Mouse (Mus musculus): ENCODE data around the gene Vps45. TPM values are rescaled to one million over a fixed set of nuclear protein-coding genes. Genes with fewer than 3 reads are reported as not detected.
A peak's percentile ranks its signal among the peaks of the same experiment; 100 is the strongest.
"Not testable (repeated sequence)": the region's sequence is repeated elsewhere in the genome, so short reads cannot be mapped to it uniquely, and the experiment has no call there.

Vps45 gene
- polyA plus RNA-seq, 1 experiment from 2014 or later, result 33.6 TPM

DNA sequence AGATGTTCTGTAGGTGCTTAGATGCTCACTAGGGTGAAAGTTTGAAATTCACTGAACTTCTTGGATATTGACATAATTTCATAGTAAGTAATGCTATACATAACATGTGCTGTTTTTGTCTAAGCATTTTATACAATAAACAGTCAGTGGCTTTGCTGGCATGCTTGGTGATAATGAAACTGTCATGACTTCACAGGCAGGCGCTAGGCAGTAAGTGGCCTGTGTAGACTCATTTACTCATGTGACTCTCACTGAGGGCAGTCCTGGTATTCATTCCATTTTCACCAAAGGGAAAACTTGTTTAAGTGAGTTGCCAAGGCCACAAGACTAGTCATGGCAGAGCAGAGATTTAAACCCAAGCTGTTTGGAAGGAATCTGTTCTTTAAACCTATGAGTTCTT lies 89.0 kb downstream of the Vps45 start:
- 41% methylated on average over 1 of the region's 1 CpGs for WGBS
- H3K4me3 ChIP-seq, result no peak overlapping the region
- H3K36me3 ChIP-seq, result no peaks in the 10 kb centered on the region
- H3K4me2 ChIP-seq, result no peak overlapping the region
- H3K27me3 ChIP-seq (replicated peaks), result peaks cover 14% of the 10 kb centered on the region
- H3K9me3 ChIP-seq, result no peaks in the 10 kb centered on the region
- H3K9ac ChIP-seq, result no peak overlapping the region
- peaks cover 30% of the 10 kb centered on the region for H3K4me1 ChIP-seq
- peak overlapping the region; percentile 37 for H3K27ac ChIP-seq (replicated peaks)
- ATAC-seq (ENCODE audit: extremely low read depth, insufficient number of reproducible peaks, low FRiP score, low TSS enrichment), result no peak

GRCm38 (mm10) chr3:95965518-95966451 lies 92.5 kb downstream of the Vps45 start:
- 5% methylated on average over 7 of the region's 7 CpGs for WGBS
- H3K9me3 ChIP-seq, result no peaks in the 10 kb centered on the region
- no peaks in the 10 kb centered on the region for H3K27me3 ChIP-seq (replicated peaks)
- no peak for ATAC-seq (ENCODE audit: extremely low read depth, insufficient number of reproducible peaks, low FRiP score, low TSS enrichment)
- peak overlapping the region; percentile 58 for H3K4me2 ChIP-seq
- peaks cover 34% of the 10 kb centered on the region for H3K4me1 ChIP-seq
- peak overlapping the region; percentile 62 for H3K9ac ChIP-seq
- H3K27ac ChIP-seq (replicated peaks), result no peak overlapping the region
- H3K36me3 ChIP-seq, result no peaks in the 10 kb centered on the region
- H3K4me3 ChIP-seq, result peak overlapping the region; percentile 29; the same call in 1 of the 2 replicates

GRCm38 (mm10) chr3:95963681-95964080 lies 94.6 kb downstream of the Vps45 start:
- Histone ChIP-seq H3K9ac (no peak overlapping the region), H3K4me2 (no peak overlapping the region), H3K27me3 (replicated peaks) (no peaks in the 10 kb centered on the region), H3K4me3 (no peak overlapping the region), H3K9me3 (0 out of 2 replicates have a peak, but pooled peaks cover 3% of the 10 kb centered on the region), H3K27ac (replicated peaks) (no peak overlapping the region), H3K4me1 (peaks cover 32% of the 10 kb centered on the region), H3K36me3 (no peaks in the 10 kb centered on the region)
- no peak for ATAC-seq (ENCODE audit: extremely low read depth, insufficient number of reproducible peaks, low FRiP score, low TSS enrichment)
- 36% methylated on average over 4 of the region's 4 CpGs for WGBS

GRCm38 (mm10) chr3:95963230-95963629 lies 95.0 kb downstream of the Vps45 start:
- H3K27me3 ChIP-seq (replicated peaks), result no peaks in the 10 kb centered on the region
- ATAC-seq (ENCODE audit: extremely low read depth, insufficient number of reproducible peaks, low FRiP score, low TSS enrichment), result no peak
- WGBS, result 49% methylated on average over 2 of the region's 2 CpGs

DNA sequence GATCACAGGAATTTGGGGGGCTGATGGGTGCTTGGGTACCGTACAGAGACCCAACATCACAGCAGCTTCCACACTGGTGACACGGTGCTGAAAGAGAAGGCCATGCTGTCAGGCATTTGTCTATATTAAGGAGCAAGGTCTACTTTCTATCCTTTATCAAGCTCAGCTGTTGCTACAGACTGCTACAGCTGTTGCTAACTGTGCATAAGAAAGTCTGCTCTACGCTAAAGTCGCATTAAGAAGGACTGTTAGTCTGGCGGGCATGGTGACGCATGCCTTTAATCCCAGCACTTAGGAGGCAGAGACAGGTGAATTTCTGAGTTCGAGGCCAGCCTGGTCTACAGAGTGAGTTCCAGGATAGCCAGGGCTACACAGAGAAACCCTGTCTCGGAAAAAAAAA lies 96.1 kb downstream of the Vps45 start:
- not testable (repeated sequence) for ATAC-seq (ENCODE audit: extremely low read depth, insufficient number of reproducible peaks, low FRiP score, low TSS enrichment); H3K9me3 ChIP-seq; H3K4me2 ChIP-seq; H3K36me3 ChIP-seq; H3K27me3 ChIP-seq (replicated peaks); H3K4me3 ChIP-seq
- H3K4me1 ChIP-seq, result peaks cover 43% of the 10 kb centered on the region
- peak overlapping the region; percentile 90 for H3K27ac ChIP-seq (replicated peaks)
- WGBS, result 72% methylated on average over 8 of the region's 8 CpGs
- 0 out of 2 replicates have a peak overlapping the region, but pooled peaks have one; percentile 10 for H3K9ac ChIP-seq

More at GRCm38 (mm10) chr3:95963230-95963629, 95.0 kb downstream of the Vps45 start:
- H3K9me3 ChIP-seq, result 0 out of 2 replicates have a peak, but pooled peaks cover 3% of the 10 kb centered on the region
- H3K4me1 ChIP-seq, result peaks cover 35% of the 10 kb centered on the region
- H3K9ac ChIP-seq, result 0 out of 2 replicates have a peak overlapping the region, but pooled peaks have one; percentile 24
- H3K4me3 ChIP-seq, result no peak overlapping the region
- H3K4me2 ChIP-seq, result no peak overlapping the region
- H3K36me3 ChIP-seq, result no peaks in the 10 kb centered on the region
- no peak overlapping the region for H3K27ac ChIP-seq (replicated peaks)

DNA sequence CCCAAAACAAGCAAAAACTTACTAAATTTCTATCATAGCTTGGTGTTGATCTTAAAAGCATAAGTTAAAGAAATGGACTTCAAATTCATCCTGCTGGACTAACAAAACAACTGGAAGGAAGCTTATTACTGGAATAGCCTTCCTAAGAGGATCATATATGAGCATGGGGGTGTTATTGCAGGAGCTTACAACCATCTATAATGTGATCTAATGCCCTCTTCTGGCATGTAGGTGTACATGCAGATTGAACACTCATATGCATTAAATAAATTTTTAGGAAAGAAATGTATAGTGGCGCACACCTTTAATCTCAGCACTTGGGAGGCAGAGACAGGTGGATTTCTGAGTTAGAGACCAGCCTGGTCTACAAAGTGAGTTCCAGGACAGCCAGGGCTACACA lies 98.5 kb downstream of the Vps45 start:
- H3K27ac ChIP-seq (replicated peaks), result no peak overlapping the region
- H3K4me2 ChIP-seq, result no peak overlapping the region
- H3K36me3 ChIP-seq, result no peaks in the 10 kb centered on the region
- H3K9ac ChIP-seq, result no peak overlapping the region
- H3K27me3 ChIP-seq (replicated peaks), result no peaks in the 10 kb centered on the region
- H3K4me1 ChIP-seq, result peaks cover 60% of the 10 kb centered on the region
- 91% methylated on average over 1 of the region's 1 CpGs for WGBS
- H3K9me3 ChIP-seq, result 0 out of 2 replicates have a peak, but pooled peaks cover 3% of the 10 kb centered on the region
- no peak overlapping the region for H3K4me3 ChIP-seq
- ATAC-seq (ENCODE audit: extremely low read depth, insufficient number of reproducible peaks, low FRiP score, low TSS enrichment), result no peak

GRCm38 (mm10) chr3:95959082-95959481 lies 99.2 kb downstream of the Vps45 start:
- H3K4me3 ChIP-seq, result no peak overlapping the region
- H3K27me3 ChIP-seq (replicated peaks), result no peaks in the 10 kb centered on the region
- WGBS, result 76% methylated on average over 5 of the region's 5 CpGs
- H3K36me3 ChIP-seq, result no peaks in the 10 kb centered on the region
- H3K9ac ChIP-seq, result no peak overlapping the region
- peaks cover 60% of the 10 kb centered on the region for H3K4me1 ChIP-seq
- peak overlapping the region; percentile 98 for H3K27ac ChIP-seq (replicated peaks)
- H3K4me2 ChIP-seq, result no peak overlapping the region
- 0 out of 2 replicates have a peak, but pooled peaks cover 3% of the 10 kb centered on the region for H3K9me3 ChIP-seq
- ATAC-seq (ENCODE audit: extremely low read depth, insufficient number of reproducible peaks, low FRiP score, low TSS enrichment), result no peak

DNA sequence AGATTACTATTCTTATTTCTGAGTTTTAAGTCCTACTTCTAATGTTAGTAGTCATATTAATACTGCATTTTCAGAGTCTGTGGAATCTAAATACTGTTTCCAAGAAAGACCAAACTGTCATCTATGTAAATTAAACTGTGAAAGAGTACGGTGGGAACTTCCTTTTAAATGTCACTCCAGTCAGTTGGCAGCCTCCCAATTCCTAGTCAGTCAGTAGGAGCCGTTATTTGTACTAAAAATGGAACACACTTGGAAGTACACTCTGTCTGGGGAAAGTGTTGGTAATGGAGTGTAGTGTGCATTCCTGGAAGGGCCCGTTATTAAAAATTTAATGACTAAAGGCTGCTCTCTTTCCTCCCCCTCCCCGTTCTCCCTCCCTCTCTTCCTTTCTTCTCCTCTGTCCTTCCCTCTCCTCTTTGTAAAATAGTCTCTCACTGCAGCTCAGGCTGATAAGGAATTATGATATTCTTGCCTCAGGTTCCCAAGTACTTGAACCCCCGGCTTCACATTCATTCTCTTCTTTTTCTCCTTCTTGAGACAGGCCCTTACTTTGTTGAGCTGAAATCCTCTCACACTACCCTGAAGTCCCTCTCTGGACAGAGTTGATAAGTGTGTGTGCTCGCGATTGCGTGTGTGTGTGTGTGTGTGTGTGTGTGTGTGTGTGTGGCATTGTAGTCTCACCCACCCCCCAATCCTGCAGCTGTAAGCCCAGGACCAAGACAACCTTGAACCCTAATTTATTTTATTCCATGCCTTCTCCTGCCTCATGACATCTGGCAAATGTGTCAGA lies 100.7 kb downstream of the Vps45 start:
- Histone ChIP-seq H3K36me3 (no peaks in the 10 kb centered on the region), H3K9ac (peak overlapping the region; percentile 73), H3K27ac (replicated peaks) (peak overlapping the region; percentile 98), H3K27me3 (replicated peaks) (no peaks in the 10 kb centered on the region), H3K9me3 (0 out of 2 replicates have a peak, but pooled peaks cover 3% of the 10 kb centered on the region), H3K4me1 (peaks cover 60% of the 10 kb centered on the region), H3K4me2 (peak overlapping the region; percentile 43), H3K4me3 (no peak overlapping the region)
- WGBS, result 23% methylated on average over 8 of the region's 8 CpGs
- peak; percentile 30; the same call in 1 of the 2 replicates for ATAC-seq (ENCODE audit: extremely low read depth, insufficient number of reproducible peaks, low FRiP score, low TSS enrichment)

DNA sequence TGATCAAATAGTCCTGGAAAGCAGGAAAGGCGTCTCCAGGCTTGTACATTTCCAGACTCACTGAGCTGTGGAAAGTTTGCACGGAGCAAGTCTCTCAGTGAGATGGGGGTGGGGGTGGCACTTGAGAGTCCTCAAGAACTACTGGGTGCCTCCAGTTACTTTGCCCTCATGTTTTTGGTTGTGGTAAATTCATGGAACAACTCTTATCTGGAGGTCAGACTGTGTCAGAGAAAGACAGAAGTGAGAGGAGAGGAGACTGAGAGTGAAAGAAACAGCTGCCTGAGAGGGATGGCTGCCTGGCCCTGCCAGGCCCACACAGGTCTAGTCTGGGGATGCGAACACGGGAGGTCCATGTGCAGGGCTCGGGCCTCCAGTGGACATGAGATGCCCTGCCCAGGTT lies 102.9 kb downstream of the Vps45 start:
- WGBS, result 75% methylated on average over 5 of the region's 5 CpGs
- Histone ChIP-seq H3K4me1 (peaks cover 46% of the 10 kb centered on the region), H3K4me2 (no peak overlapping the region), H3K36me3 (no peaks in the 10 kb centered on the region), H3K4me3 (no peak overlapping the region), H3K27ac (replicated peaks) (peak overlapping the region; percentile 98), H3K27me3 (replicated peaks) (no peaks in the 10 kb centered on the region), H3K9me3 (0 out of 2 replicates have a peak, but pooled peaks cover 3% of the 10 kb centered on the region), H3K9ac (0 out of 2 replicates have a peak overlapping the region, but pooled peaks have one; percentile 28)
- ATAC-seq (ENCODE audit: extremely low read depth, insufficient number of reproducible peaks, low FRiP score, low TSS enrichment), result no peak

DNA sequence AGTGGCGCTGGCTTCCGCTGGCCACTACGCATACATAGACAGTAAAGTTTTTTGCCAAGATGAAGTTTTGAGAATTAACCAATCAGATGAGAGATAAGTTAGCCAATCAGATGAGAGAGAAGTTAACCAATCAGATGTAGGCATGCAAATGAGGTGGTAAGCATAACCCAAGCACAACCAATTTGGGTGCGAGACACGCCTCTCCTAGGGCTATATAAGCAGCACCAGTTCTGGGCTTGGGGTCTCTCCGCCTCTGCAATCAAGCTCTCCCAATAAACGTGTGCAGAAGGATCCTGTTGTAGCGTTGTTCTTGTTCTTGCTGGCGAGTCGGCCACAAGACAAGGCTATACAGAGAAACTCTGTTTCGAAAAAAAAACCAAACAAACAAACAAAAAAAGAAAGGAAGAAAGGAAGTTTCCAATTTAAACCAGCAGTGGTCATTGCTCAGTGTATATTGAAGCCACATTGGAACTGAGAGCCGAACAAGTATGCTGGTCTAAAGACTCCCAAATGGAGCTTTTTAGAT lies 103.6 kb downstream of the Vps45 start:
- Histone ChIP-seq H3K27ac (replicated peaks) (0 out of 2 replicates have a peak overlapping the region, but pooled peaks have one; percentile 98), H3K4me1 (peaks cover 44% of the 10 kb centered on the region)
- not testable (repeated sequence) for H3K4me2 ChIP-seq; H3K36me3 ChIP-seq; ATAC-seq (ENCODE audit: extremely low read depth, insufficient number of reproducible peaks, low FRiP score, low TSS enrichment); H3K9me3 ChIP-seq; H3K27me3 ChIP-seq (replicated peaks); H3K4me3 ChIP-seq; H3K9ac ChIP-seq
- WGBS, result 86% methylated on average over 12 of the region's 12 CpGs

GRCm38 (mm10) chr3:95953522-95953921 lies 104.7 kb downstream of the Vps45 start:
- Histone ChIP-seq H3K36me3 (peaks cover 4% of the 10 kb centered on the region; the same call in 1 of the 2 replicates), H3K4me1 (peaks cover 40% of the 10 kb centered on the region), H3K4me3 (no peak overlapping the region), H3K4me2 (no peak overlapping the region), H3K9me3 (no peaks in the 10 kb centered on the region), H3K9ac (no peak overlapping the region), H3K27me3 (replicated peaks) (no peaks in the 10 kb centered on the region), H3K27ac (replicated peaks) (no peak overlapping the region)
- ATAC-seq (ENCODE audit: extremely low read depth, insufficient number of reproducible peaks, low FRiP score, low TSS enrichment), result no peak
- WGBS, result 75% methylated on average over 3 of the region's 3 CpGs

Measured in heart, embryonic 13.5 days (tissue).